Mouse (Mus musculus) forebrain, embryonic 16.5 days (tissue): ENCODE data around the gene R3hcc1l. TPM values are rescaled to one million over a fixed set of nuclear protein-coding genes. Genes with fewer than 3 reads are reported as not detected.

ENCODE experiments used
- ATAC-seq: fragments of 200-750 bp; cut with Nextera tagmentation; 2 replicates; pipeline ENCODE4 v1.8.0; 2017; ENCODE audit warnings: mild to moderate bottlenecking, moderate library complexity
- H3K27ac ChIP-seq: fragments of 300-500 bp; sonication (generic); 2 replicates; pipeline ENCODE4 v1.5.1; 2014; ENCODE audit warnings: low read length, control low read depth
- H3K27me3 ChIP-seq: fragments of 300-500 bp; sonication (generic); replicated peaks from 2 replicates; pipeline ENCODE4 v1.6.1; 2014; ENCODE audit warnings: low read length; ENCODE audit not compliant: control insufficient read depth, insufficient read depth
- H3K36me3 ChIP-seq: fragments of 300-500 bp; sonication (generic); 2 replicates; pipeline ENCODE4 v1.6.1; 2014; ENCODE audit not compliant: control insufficient read depth, insufficient read depth
- H3K4me1 ChIP-seq: fragments of 300-500 bp; sonication (generic); replicated peaks from 2 replicates; pipeline ENCODE4 v1.6.1; 2014; ENCODE audit warnings: low read length; ENCODE audit not compliant: control insufficient read depth, insufficient read depth
- H3K4me2 ChIP-seq: fragments of 300-500 bp; sonication (generic); 2 replicates; pipeline ENCODE4 v1.6.1; 2014; ENCODE audit warnings: mild to moderate bottlenecking, low read length, control low read depth
- H3K4me3 ChIP-seq: fragments of 300-500 bp; sonication (generic); replicated peaks from 2 replicates; pipeline ENCODE4 v1.5.1; 2014; ENCODE audit warnings: mild to moderate bottlenecking, low read length, control low read depth
- H3K9ac ChIP-seq: fragments of 300-500 bp; sonication (generic); replicated peaks from 2 replicates; pipeline ENCODE4 v1.6.1; 2014; ENCODE audit warnings: low read depth, low read length, control low read depth
- H3K9me3 ChIP-seq: fragments of 300-500 bp; sonication (generic); 2 replicates; pipeline ENCODE4 v1.6.1; 2016; ENCODE audit warnings: low read length; ENCODE audit not compliant: control insufficient read depth
- WGBS: fragments of 180-500 bp; shearing (Covaris S2); extraction: QIAGEN DNeasy Blood & Tissue Kit; methylation state at CpG from one replicate; pipeline ENCODE4 v1.1.7; 2014; 5-methylcytosine and 5-hydroxymethylcytosine counted together
- polyA plus RNA-seq: library from polyadenylated mRNA; unstranded; fragments of >200 nt; fragmentation: Nextera tagmentation; extraction: Ambion mirVana; gene quantifications from 2 replicates; pipeline ENCODE4 v1.2.1, GENCODE M21; 2015

R3hcc1l gene
- polyA plus RNA-seq, 1 experiment from 2014 or later = 19.3 TPM

- H3K27ac ChIP-seq = no peak overlapping the region
- H3K4me2 ChIP-seq = no peak overlapping the region
- peaks cover 6% of the 10 kb centered on the region for H3K4me1 ChIP-seq
- no peaks in the 10 kb centered on the region for H3K36me3 ChIP-seq
- WGBS = 73% methylated on average over 6 of the region's 6 CpGs
- no peaks in the 10 kb centered on the region for H3K9me3 ChIP-seq
- ATAC-seq = no peak
- H3K27me3 ChIP-seq = no peaks in the 10 kb centered on the region
- no peak overlapping the region for H3K9ac ChIP-seq
- no peak overlapping the region for H3K4me3 ChIP-seq
These were observed 109.5 kb downstream of the R3hcc1l start for GRCm38 (mm10) chr19:42628068-42628467.

DNA sequence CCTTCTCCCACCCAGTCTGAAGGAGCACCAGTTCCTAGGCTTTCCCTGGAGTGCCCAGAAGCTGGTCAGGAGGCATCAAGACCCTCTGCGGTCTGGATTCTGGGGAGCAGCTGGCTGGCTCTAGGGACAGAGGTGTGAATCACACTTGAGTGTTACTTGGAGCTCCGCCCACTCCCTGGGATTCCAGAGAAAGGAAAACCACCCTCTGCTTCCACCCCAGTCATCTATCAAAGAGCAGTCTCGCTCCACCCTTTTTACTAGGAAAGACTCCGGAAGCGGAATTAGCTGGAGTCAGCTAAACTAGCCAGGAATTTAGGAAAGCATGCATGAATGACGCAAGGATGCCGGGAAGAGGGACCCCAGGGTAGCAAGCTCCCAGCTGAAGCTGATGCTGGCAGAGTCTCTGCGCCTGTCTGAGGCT lies 113.0 kb downstream of the R3hcc1l start:
- peak overlapping the region; percentile 24 for H3K4me2 ChIP-seq
- H3K9me3 ChIP-seq = no peaks in the 10 kb centered on the region
- H3K9ac ChIP-seq = no peak overlapping the region
- no peaks in the 10 kb centered on the region for H3K27me3 ChIP-seq
- no peaks in the 10 kb centered on the region for H3K36me3 ChIP-seq
- no peak overlapping the region for H3K27ac ChIP-seq
- 26% methylated on average over 8 of the region's 8 CpGs for WGBS
- H3K4me1 ChIP-seq = peaks cover 7% of the 10 kb centered on the region
- no peak for ATAC-seq
- no peak overlapping the region for H3K4me3 ChIP-seq

- H3K36me3 ChIP-seq = no peaks in the 10 kb centered on the region
- H3K4me1 ChIP-seq = peaks cover 11% of the 10 kb centered on the region
- H3K27me3 ChIP-seq = no peaks in the 10 kb centered on the region
- H3K9ac ChIP-seq = no peak overlapping the region
- H3K4me2 ChIP-seq = no peak overlapping the region
- WGBS = 87% methylated on average over 4 of the region's 4 CpGs
- no peak overlapping the region for H3K4me3 ChIP-seq
- H3K9me3 ChIP-seq = no peaks in the 10 kb centered on the region
- H3K27ac ChIP-seq = no peak overlapping the region
- ATAC-seq = no peak
These were observed 113.7 kb downstream of the R3hcc1l start for GRCm38 (mm10) chr19:42632301-42632700.

DNA sequence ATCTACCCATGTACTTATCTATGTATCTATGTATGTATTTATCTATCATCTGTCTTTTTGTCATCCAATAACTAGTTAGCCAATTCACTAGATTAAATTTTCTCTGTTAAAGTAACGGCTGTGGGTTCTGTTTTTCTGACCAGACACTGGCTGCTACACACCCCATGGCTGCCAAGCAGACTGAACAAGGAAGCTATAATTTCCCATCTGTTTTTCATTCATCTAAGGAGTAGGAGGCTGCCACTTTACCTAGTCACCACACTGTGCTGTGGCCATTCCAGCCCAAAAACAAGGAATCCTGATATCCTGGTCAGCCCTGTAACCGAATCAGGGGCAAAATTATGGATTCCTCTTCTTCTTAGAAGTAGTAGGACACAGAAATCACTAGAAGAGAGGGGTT lies 115.1 kb downstream of the R3hcc1l start:
- no peak overlapping the region for H3K27ac ChIP-seq
- 74% methylated on average over 2 of the region's 2 CpGs for WGBS
- H3K9ac ChIP-seq = no peak overlapping the region
- ATAC-seq = no peak
- no peak overlapping the region for H3K4me3 ChIP-seq
- H3K9me3 ChIP-seq = no peaks in the 10 kb centered on the region
- H3K4me1 ChIP-seq = peaks cover 14% of the 10 kb centered on the region
- H3K27me3 ChIP-seq = no peaks in the 10 kb centered on the region
- H3K36me3 ChIP-seq = no peaks in the 10 kb centered on the region
- no peak overlapping the region for H3K4me2 ChIP-seq

DNA sequence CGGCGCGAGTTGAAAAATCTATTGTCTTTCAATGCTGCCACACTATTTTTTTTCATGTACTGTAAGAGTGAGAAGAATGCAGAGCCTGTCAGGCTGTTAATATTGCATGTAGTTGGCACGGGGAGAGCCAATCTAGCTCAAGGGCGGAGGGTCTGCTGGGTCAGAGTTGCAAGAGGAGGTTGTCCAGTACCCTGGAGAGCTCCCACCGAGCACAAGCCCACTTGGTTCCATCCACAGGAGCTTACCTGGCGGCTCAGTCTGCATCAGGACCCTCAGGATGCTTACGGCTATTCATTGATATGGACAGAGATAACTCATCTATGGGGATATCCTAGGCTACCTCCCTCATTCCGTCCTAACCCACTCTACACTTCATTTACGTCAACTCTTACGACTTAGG lies 118.1 kb downstream of the R3hcc1l start:
- Histone ChIP-seq H3K27ac (no peak overlapping the region), H3K4me1 (peaks cover 10% of the 10 kb centered on the region; the same call in 1 of the 2 replicates), H3K9me3 (no peaks in the 10 kb centered on the region), H3K9ac (no peak overlapping the region), H3K4me3 (no peak overlapping the region), H3K4me2 (no peak overlapping the region), H3K36me3 (no peaks in the 10 kb centered on the region), H3K27me3 (no peaks in the 10 kb centered on the region)
- no peak for ATAC-seq
- 45% methylated on average over 11 of the region's 11 CpGs for WGBS

GRCm38 (mm10) chr19:42638604-42639481 lies 120.3 kb downstream of the R3hcc1l start:
- 71% methylated on average over 8 of the region's 8 CpGs for WGBS
- H3K27ac ChIP-seq = no peak overlapping the region
- no peaks in the 10 kb centered on the region for H3K9me3 ChIP-seq
- H3K36me3 ChIP-seq = no peaks in the 10 kb centered on the region
- H3K4me2 ChIP-seq = no peak overlapping the region
- H3K27me3 ChIP-seq = no peaks in the 10 kb centered on the region
- H3K4me1 ChIP-seq = peaks cover 8% of the 10 kb centered on the region; the same call in 1 of the 2 replicates
- no peak overlapping the region for H3K9ac ChIP-seq
- H3K4me3 ChIP-seq = no peak overlapping the region
- no peak for ATAC-seq

GRCm38 (mm10) chr19:42639544-42639943 lies 121.0 kb downstream of the R3hcc1l start:
- Histone ChIP-seq H3K27me3 (no peaks in the 10 kb centered on the region), H3K27ac (no peak overlapping the region), H3K9ac (no peak overlapping the region), H3K9me3 (no peaks in the 10 kb centered on the region), H3K36me3 (no peaks in the 10 kb centered on the region), H3K4me2 (no peak overlapping the region), H3K4me1 (peaks cover 8% of the 10 kb centered on the region; the same call in 1 of the 2 replicates), H3K4me3 (no peak overlapping the region)
- ATAC-seq = no peak
- 81% methylated on average over 8 of the region's 8 CpGs for WGBS

GRCm38 (mm10) chr19:42640211-42640610 lies 121.7 kb downstream of the R3hcc1l start:
- Histone ChIP-seq H3K27me3 (no peaks in the 10 kb centered on the region), H3K4me3 (no peak overlapping the region), H3K36me3 (no peaks in the 10 kb centered on the region), H3K4me2 (no peak overlapping the region), H3K9ac (no peak overlapping the region), H3K4me1 (peaks cover 8% of the 10 kb centered on the region; the same call in 1 of the 2 replicates), H3K9me3 (no peaks in the 10 kb centered on the region), H3K27ac (no peak overlapping the region)
- WGBS = 86% methylated on average over 9 of the region's 9 CpGs
- ATAC-seq = no peak
